Mouse (Mus musculus): Measurements from ENCODE around the gene Haspin. TPM values are rescaled to one million over a fixed set of nuclear protein-coding genes. Genes with fewer than 3 reads are reported as not detected.

Gene Haspin
- total RNA-seq, 2 experiments from 2014 or later = 0.17 to 0.34 TPM

DNA sequence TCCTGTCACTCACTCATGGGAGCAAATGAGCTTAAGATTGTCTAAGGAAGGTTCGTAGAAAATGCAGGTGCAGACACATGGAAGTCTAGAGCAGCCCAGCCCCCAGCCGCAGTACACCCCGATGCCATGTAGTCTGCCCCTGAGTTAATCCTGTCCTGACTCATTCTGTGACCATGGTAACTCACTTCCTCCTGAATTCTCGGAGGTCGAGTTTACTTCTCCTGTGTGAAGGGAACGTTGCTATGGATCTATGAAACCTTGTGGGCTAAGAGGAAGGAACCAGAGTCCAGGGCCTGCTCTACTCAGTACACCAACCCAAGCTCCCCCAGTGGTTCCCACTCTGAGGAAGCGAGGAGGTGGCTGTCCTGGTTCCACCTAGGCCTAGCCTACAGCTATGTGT lies 45.2 kb downstream of the Haspin start:
- intact Hi-C loops (cut with DNase I) = no loop called here

DNA sequence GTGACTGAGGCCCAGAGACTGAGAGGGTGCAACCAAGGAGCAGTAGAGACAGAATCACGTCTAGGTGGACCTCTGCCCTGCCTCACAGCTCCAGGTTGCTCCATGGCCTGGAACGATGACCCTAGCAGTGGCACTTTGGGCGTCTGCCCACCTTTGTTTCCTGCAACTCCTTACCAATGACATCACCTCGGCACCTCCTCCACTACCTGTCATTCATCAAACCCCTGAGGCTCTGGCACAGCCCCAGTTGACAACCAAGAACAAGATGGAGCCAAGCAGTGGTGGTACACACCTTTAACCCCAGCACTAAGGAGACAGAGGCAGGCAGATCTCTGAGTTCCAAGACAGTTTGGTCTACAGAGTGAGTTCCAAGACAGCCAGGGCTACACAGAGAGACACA lies 46.0 kb downstream of the Haspin start:
- DNase-seq (ENCODE audit: low spot score) = no peak
- intact Hi-C loops (cut with DNase I) = no loop called here

More for the DNA sequence above, 45.2 kb downstream of the Haspin start:
- no peak for DNase-seq (ENCODE audit: low spot score)

DNA sequence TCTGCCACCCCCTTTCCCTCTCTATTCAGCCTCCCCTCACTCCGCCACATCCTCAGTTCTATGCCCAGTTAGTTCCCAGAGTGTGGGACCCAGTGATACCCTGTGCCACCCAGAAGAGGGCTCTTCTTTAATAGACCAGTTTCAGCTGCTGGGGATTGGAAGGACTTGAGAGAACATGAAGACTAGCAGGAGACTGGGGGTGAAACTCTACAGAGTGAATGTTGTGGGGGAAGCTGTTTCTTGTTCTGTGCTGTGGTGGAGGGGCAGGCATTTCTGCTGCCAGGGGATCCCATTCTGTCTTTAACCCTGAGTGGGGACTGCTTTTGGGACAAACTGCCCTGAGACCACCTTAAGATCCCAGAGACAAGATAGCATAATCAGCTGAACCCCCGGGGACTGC lies 47.3 kb downstream of the Haspin start:
- DNase-seq (ENCODE audit: low spot score) = no peak
- intact Hi-C loops (cut with DNase I) = no loop called here

DNA sequence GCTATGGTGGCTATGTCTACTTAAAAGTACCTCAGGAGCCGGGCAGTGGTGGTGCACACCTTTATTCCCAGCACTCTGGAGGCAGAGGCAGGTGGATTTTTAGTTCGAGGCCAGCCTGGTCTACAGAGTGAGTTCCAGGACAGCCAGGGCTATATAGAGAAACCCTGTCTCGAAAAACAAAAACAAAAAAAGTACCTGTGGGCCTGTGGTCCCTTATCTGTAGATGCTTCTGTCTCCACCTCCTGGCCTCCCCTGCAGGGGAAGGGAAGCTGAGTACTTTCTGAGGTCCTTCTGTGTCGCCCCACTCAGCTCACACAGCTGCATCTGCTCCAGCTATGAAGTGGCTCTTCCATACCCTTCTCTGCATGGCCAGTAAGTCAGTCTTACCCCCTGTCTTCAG lies 47.8 kb downstream of the Haspin start, which contains the start of gene Itgae:
Gene Itgae (plus strand): TSS at position 301 of the 400 bp plus-strand sequence.
- DNase-seq (ENCODE audit: low spot score) = no peak
- intact Hi-C loops (cut with DNase I) = no loop called here

DNA sequence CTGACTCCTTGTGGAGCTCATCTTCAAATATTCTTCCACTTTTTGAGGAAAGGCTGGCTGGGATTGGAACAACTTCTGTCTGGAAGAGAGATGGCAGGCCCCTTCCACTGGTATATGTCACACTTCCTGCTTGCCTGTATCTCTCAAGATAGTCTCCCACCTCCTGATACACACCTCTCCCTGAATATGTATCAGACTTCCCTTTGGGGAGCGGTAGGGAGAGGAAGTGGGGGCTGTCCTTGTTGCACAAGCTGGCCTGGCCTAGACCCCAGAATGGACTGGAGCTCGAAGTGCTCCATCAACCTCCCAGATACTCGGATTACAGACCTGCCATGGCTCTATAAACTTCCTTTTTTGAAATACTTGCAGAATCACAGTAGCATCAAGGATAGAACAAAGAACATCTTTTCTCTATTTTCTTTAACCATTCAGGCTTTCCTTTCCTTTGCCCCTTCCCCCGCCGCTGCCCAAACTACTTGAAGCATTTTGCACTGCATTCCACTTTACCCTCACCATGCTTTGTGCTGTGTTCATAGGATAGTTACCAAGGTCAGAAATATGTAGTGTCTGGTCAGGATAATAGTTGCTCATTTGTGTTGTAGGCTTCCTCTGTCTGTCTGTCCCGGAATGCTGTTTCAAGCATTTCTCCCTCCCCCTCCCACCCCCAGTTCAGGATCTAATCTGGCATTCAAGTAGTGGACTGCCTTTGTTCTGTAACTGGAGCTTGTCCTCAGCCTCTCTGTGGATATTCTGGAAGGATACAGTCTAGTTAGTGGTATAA lies 50.2 kb downstream of the Haspin start:
- intact Hi-C loops (cut with DNase I) = no loop called here
- no peak for DNase-seq (ENCODE audit: low spot score)

Other genes starting within 250 kb of the Haspin start
- 10 to 100 TPM; 11.5 to 12.2 TPM for gene Atp2a3, start 177.1 kb downstream of the Haspin start, total RNA-seq (2021)
- gene P2rx1, start 139.2 kb downstream of the Haspin start, total RNA-seq (2021) = under 1 TPM; 0.29 to 0.50 TPM
- 1 to 10 TPM in 1 of 2 experiments, under 1 TPM in 1; 0.95 to 1.2 TPM for gene Camkk1, start 119.3 kb downstream of the Haspin start, total RNA-seq (2021)
- gene Ncbp3, start 90.5 kb downstream of the Haspin start, total RNA-seq (2021) = 1 to 10 TPM; 5.6 to 6.2 TPM
- gene Itgae, start 47.7 kb downstream of the Haspin start, total RNA-seq (2021) = under 1 TPM; 0.08 to 0.16 TPM
- 10 to 100 TPM; 13.0 to 13.3 TPM for gene P2rx5, start 22.1 kb upstream of the Haspin start, total RNA-seq (2021)
- gene Emc6, start 38.7 kb upstream of the Haspin start, total RNA-seq (2021) = 10 to 100 TPM; 78.3 to 84.4 TPM
- 10 to 100 TPM; 45.9 to 50.0 TPM for gene Tax1bp3, start 38.8 kb upstream of the Haspin start, total RNA-seq (2021)
- 10 to 100 TPM; 12.1 to 14.3 TPM for gene Ctns, start 60.7 kb upstream of the Haspin start, total RNA-seq (2021)
- gene Shpk, start 61.2 kb upstream of the Haspin start, total RNA-seq (2021) = 1 to 10 TPM; 1.4 TPM
- not detected for gene Trpv1, start 96.0 kb upstream of the Haspin start, total RNA-seq (2021)
- under 1 TPM; 0.03 to 0.05 TPM for gene Trpv3, start 129.1 kb upstream of the Haspin start, total RNA-seq (2021)
- 1 to 10 TPM; 1.3 to 1.4 TPM for gene Aspa, start 191.3 kb upstream of the Haspin start, total RNA-seq (2021)
- not detected for gene Gm49340, start 191.4 kb upstream of the Haspin start, total RNA-seq (2021)
- gene Spata22, start 191.4 kb upstream of the Haspin start, total RNA-seq (2021) = not detected
- not detected for gene Olfr20, start 212.5 kb upstream of the Haspin start, total RNA-seq (2021)
- not detected for gene Olfr376, start 233.0 kb upstream of the Haspin start, total RNA-seq (2021)